Mouse (Mus musculus) cerebellum, adult 2 months (tissue): ENCODE results near the gene Mgea5. TPM values are rescaled to one million over a fixed set of nuclear protein-coding genes. Genes with fewer than 3 reads are reported as not detected.

Experiments
- DNase-seq, 2 experiments: peaks; one replicate each; pipeline ENCODE4 v3.0.0; 2021
- H3K27ac ChIP-seq: fragments of 200-500 bp; 2 replicates; pipeline ENCODE4 v1.5.1; 2012; ENCODE audit warnings: low read length, control low read depth, inconsistent platforms; ENCODE audit not compliant: insufficient read depth
- H3K27me3 ChIP-seq: fragments of 200-500 bp; 2 replicates; pipeline ENCODE4 v1.6.1; 2012; ENCODE audit warnings: inconsistent platforms, mild to moderate bottlenecking, low read length, moderate library complexity; ENCODE audit not compliant: control insufficient read depth, insufficient read depth
- H3K4me1 ChIP-seq: fragments of 200-500 bp; 2 replicates; pipeline ENCODE4 v1.6.1; 2011; ENCODE audit warnings: low read length; ENCODE audit not compliant: control insufficient read depth, insufficient read depth
- H3K4me3 ChIP-seq: fragments of 200-500 bp; replicated peaks from 2 replicates; pipeline ENCODE3; 2011; ENCODE audit warnings: mild to moderate bottlenecking, low read depth, low read length, control low read depth; ENCODE audit not compliant: insufficient read depth
- CTCF ChIP-seq: fragments of 200-500 bp; IDR thresholded peaks from 2 replicates; pipeline ENCODE4 v1.5.1; 2011; ENCODE audit warnings: low read depth, mild to moderate bottlenecking, control low read depth, low read length, moderate library complexity, borderline replicate concordance; ENCODE audit not compliant: insufficient read depth
- POLR2A ChIP-seq: fragments of 200-500 bp; IDR thresholded peaks from 2 replicates; pipeline ENCODE4 v1.6.1; 2011; ENCODE audit warnings: low read length, control low read depth, borderline replicate concordance; ENCODE audit not compliant: insufficient read depth
- WGBS: fragments of 180-500 bp; shearing (Covaris S2); methylation state at CpG from one replicate; pipeline ENCODE4 v1.1.7; 2018; 5-methylcytosine and 5-hydroxymethylcytosine counted together
- polyA plus RNA-seq: library from polyadenylated mRNA; depleted of rRNA; stranded (reverse); fragments of >200 nt; gene quantifications from 2 replicates; pipeline ENCODE4 v1.2.3, GENCODE M21; 2012

Gene Mgea5
- polyA plus RNA-seq, 1 experiment: 109 TPM

DNA sequence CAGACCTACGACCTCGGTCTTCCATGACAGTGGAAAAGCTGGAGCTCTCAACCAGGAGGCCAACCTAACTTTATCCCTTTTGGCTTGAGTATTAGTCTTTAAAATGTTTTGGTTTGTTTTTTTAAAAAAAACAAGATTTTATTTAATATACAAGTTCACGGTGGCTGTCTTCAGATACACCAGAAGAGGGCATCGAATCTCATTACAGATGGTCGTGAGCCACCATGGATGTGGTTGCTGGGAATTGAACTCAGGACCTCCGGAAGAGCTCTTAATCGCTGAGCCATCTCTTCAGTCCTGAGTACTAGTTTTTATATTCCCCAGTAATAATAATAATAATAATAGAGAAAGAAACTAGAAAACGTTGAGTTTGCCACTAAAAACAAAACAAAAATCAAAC lies 2.0 kb downstream of the Mgea5 start:
- 19% methylated on average over 8 of the region's 8 CpGs for WGBS
- no peaks in the 10 kb centered on the region for H3K27me3 ChIP-seq

DNA sequence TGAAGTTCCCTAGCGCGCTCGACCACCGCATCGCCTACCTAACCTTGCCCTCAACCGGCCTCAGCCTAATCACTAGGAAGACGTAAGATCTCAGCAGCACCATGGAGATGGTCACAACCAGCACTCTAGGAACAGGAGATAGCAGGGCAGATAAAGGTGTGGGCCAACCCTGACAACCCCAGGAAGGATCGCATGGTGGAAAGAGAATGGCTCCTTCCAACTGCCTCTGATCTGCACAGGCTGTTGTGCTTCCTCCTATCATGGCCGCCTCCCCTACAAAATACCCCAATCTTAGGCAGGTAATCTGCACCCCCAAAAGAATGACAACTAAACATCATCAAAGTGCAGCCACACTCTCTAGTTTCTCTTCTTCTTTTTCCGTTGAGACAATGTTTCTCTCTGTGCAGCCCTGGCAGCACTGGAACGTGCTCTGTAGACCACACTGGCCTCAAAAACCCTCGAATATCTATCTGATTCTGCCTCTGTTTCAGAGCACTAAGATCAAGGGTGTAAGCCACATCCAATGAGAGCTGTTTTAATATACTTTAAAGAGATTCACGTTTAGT lies 3.2 kb downstream of the Mgea5 start:
- Histone ChIP-seq H3K27ac (no peak overlapping the region), H3K4me3 (peak overlapping the region; percentile 44), H3K4me1 (peaks cover 5% of the 10 kb centered on the region), H3K27me3 (no peaks in the 10 kb centered on the region)
- no peak for DNase-seq
- no peak for TF ChIP-seq CTCF
- TF ChIP-seq POLR2A: no peak
- 47% methylated on average over 13 of the region's 13 CpGs for WGBS

More for the DNA sequence above, 2.0 kb downstream of the Mgea5 start:
- peaks cover 5% of the 10 kb centered on the region for H3K4me1 ChIP-seq
- no peak overlapping the region for H3K27ac ChIP-seq
- no peak for DNase-seq
- TF ChIP-seq POLR2A (no peak), CTCF (no peak)
- peak overlapping the region; percentile 45 for H3K4me3 ChIP-seq

DNA sequence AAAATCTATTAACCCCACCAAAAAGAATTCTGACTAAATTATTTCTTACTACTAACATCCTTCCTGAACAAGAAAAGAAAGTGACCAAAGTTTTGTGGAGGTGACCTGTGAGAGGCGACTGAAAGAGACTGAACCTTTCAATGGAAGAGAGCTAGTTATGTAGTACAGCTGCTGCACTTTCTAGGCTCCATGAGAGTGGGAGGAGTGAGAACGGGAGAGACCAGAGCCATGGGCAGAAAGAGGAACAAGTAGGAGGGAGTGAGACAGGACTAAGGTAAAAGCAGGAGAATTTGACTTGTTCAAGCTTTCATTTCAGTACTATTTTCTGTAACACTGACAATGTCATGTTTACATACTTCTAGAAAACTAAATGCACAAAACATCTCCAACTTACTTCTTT lies 8.2 kb downstream of the Mgea5 start:
- H3K4me1 ChIP-seq: peaks cover 3% of the 10 kb centered on the region
- no peak overlapping the region for H3K27ac ChIP-seq
- TF ChIP-seq POLR2A (no peak), CTCF (no peak)
- H3K27me3 ChIP-seq: no peaks in the 10 kb centered on the region
- 61% methylated on average over 2 of the region's 2 CpGs for WGBS
- no peak for DNase-seq
- no peak overlapping the region for H3K4me3 ChIP-seq

GRCm38 (mm10) chr19:45771501-45771900 lies 12.1 kb downstream of the Mgea5 start:
- TF ChIP-seq CTCF: no peak
- TF ChIP-seq POLR2A: no peak
- Histone ChIP-seq H3K27ac (no peak overlapping the region), H3K4me1 (no peaks in the 10 kb centered on the region), H3K4me3 (no peak overlapping the region), H3K27me3 (no peaks in the 10 kb centered on the region)
- WGBS: 83% methylated on average over 5 of the region's 5 CpGs
- DNase-seq: no peak

DNA sequence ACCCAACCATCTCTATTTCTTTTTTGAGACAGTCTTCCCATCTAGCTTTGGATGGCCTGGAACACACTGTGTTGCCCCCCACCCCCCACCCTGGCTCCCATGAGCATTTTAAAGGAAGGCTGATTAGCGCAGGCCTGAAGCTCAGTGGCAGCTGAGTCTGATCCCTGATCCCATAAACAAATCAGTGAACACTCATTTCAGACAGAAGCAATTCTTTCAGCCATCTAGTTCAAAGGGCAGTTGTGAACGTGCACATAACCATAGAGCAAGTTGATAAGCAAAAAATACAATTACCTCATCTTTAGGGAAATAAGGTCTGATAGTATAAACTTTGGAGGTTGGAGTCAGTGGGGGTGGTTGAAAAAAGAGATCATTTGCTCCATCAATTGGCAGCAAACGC lies 22.8 kb downstream of the Mgea5 start:
- Histone ChIP-seq H3K4me3 (no peak overlapping the region), H3K27me3 (no peaks in the 10 kb centered on the region), H3K27ac (no peak overlapping the region), H3K4me1 (no peaks in the 10 kb centered on the region)
- WGBS: 94% methylated on average over 3 of the region's 3 CpGs
- TF ChIP-seq CTCF: no peak
- no peak for DNase-seq

DNA sequence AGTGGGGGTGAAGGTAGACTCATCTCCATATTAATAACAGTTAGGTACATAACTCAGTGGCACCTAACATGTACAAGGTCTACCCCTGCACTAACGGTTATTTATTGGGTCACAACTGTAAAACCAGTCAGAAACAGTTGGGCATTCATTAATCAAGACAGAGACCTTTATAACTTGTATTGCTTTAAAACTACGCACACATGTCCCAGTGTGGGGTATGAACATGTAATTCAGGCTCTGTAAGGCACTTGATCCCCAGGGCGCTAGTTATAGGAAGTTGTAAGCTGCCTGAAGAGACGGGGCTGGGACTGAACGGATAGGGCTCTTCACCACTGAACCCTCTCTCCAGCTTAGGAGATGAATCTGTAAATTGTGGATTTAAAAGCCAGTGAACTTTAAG lies 25.0 kb downstream of the Mgea5 start:
- no peaks in the 10 kb centered on the region for H3K27me3 ChIP-seq
- no peaks in the 10 kb centered on the region for H3K4me1 ChIP-seq
- WGBS: 89% methylated on average over 5 of the region's 5 CpGs
- DNase-seq: no peak
- H3K27ac ChIP-seq: no peak overlapping the region
- TF ChIP-seq CTCF (no peak), POLR2A (no peak)
- H3K4me3 ChIP-seq: no peak overlapping the region

DNA sequence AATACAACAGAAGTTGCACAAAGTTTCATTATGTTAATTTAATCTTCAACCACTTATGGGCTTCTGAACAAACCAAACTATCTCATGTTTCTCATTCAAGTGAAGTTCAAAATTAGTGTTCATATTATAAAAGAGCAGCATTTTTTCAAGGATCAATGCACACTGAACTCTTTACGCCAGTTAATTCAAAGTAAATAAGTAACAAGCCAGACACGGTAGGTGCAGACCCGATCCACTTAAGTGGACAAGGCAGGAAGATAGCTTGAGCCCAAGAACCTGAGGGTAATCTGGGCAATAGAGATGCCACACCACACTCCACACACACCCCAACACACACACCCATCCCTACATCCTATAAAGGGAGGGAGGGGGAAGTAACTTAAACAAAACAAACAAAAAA lies 30.1 kb downstream of the Mgea5 start:
- Histone ChIP-seq H3K27me3 (no peaks in the 10 kb centered on the region), H3K4me3 (no peak overlapping the region), H3K27ac (no peak overlapping the region), H3K4me1 (peaks cover 3% of the 10 kb centered on the region)
- DNase-seq: no peak
- no peak for TF ChIP-seq POLR2A
- no peak for TF ChIP-seq CTCF
- 90% methylated on average over 3 of the region's 3 CpGs for WGBS

GRCm38 (mm10) chr19:45751881-45752280 lies 31.8 kb downstream of the Mgea5 start:
- peaks cover 8% of the 10 kb centered on the region for H3K4me1 ChIP-seq
- H3K27ac ChIP-seq: no peak overlapping the region
- TF ChIP-seq CTCF: no peak
- WGBS: 90% methylated on average over 7 of the region's 7 CpGs
- H3K4me3 ChIP-seq: no peak overlapping the region
- no peak for DNase-seq
- H3K27me3 ChIP-seq: no peaks in the 10 kb centered on the region
